Mouse (Mus musculus): ENCODE measurements around the gene Cbfb. TPM values are rescaled to one million over a fixed set of nuclear protein-coding genes. Genes with fewer than 3 reads are reported as not detected.

Cbfb gene
- polyA plus RNA-seq, 1 experiment from 2014 or later, result 51.8 TPM

- WGBS, result 75% methylated on average over 1 of the region's 1 CpGs
- Histone ChIP-seq H3K4me1 (no peaks in the 10 kb centered on the region), H3K27ac (no peak overlapping the region)
These were observed 62.9 kb downstream of the Cbfb start for GRCm38 (mm10) chr8:105233126-105233935.

GRCm38 (mm10) chr8:105235206-105235605 lies 64.7 kb downstream of the Cbfb start:
- Histone ChIP-seq H3K36me3 (replicated peaks) (peaks cover 48% of the 10 kb centered on the region), H3K4me1 (no peaks in the 10 kb centered on the region), H3K9me3 (no peaks in the 10 kb centered on the region), H3K27me3 (ENCODE audit: poor library complexity, severe bottlenecking) (no peaks in the 10 kb centered on the region), H3K4me3 (no peak overlapping the region), H3K27ac (no peak overlapping the region)
- DNase-seq (ENCODE audit: extremely low spot score, low spot score), result no peak
- 84% methylated on average over 1 of the region's 1 CpGs for WGBS

More at GRCm38 (mm10) chr8:105233126-105233935, 62.9 kb downstream of the Cbfb start:
- no peaks in the 10 kb centered on the region for H3K9me3 ChIP-seq
- no peak for DNase-seq (ENCODE audit: extremely low spot score, low spot score)
- no peak overlapping the region for H3K4me3 ChIP-seq
- peaks cover 29% of the 10 kb centered on the region for H3K36me3 ChIP-seq (replicated peaks)
- H3K27me3 ChIP-seq (ENCODE audit: poor library complexity, severe bottlenecking), result no peaks in the 10 kb centered on the region

GRCm38 (mm10) chr8:105237442-105238142 lies 67.1 kb downstream of the Cbfb start:
- Histone ChIP-seq H3K27me3 (ENCODE audit: poor library complexity, severe bottlenecking) (no peaks in the 10 kb centered on the region), H3K4me3 (no peak overlapping the region), H3K4me1 (no peaks in the 10 kb centered on the region), H3K9me3 (no peaks in the 10 kb centered on the region), H3K27ac (no peak overlapping the region), H3K36me3 (replicated peaks) (peaks cover 66% of the 10 kb centered on the region)
- 92% methylated on average over 14 of the region's 14 CpGs for WGBS
- DNase-seq (ENCODE audit: extremely low spot score, low spot score), result no peak

DNA sequence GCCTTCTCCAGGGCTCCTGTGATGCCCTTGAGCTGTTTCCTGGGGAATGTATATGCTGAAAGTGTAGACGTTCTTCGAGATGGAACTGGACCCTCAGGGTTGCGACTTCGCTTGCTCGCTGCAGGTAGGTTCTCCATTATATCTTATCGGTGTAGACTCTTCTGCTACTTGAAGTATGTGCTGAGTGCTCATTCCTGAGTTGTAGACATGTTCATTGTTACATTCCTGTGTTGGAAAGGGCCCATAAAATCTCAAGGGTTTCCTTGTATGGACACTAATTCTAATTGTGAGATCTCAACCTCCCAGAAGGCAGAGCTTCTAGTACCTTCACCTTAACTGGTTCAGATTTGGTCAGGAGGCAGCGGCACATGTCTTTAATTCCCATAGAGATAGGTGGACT lies 70.5 kb downstream of the Cbfb start:
- Histone ChIP-seq H3K27me3 (ENCODE audit: poor library complexity, severe bottlenecking) (no peaks in the 10 kb centered on the region), H3K36me3 (replicated peaks) (peaks cover 62% of the 10 kb centered on the region), H3K4me1 (no peaks in the 10 kb centered on the region), H3K27ac (no peak overlapping the region), H3K4me3 (no peak overlapping the region), H3K9me3 (no peaks in the 10 kb centered on the region)
- 97% methylated on average over 7 of the region's 7 CpGs for WGBS
- DNase-seq (ENCODE audit: extremely low spot score, low spot score), result no peak

DNA sequence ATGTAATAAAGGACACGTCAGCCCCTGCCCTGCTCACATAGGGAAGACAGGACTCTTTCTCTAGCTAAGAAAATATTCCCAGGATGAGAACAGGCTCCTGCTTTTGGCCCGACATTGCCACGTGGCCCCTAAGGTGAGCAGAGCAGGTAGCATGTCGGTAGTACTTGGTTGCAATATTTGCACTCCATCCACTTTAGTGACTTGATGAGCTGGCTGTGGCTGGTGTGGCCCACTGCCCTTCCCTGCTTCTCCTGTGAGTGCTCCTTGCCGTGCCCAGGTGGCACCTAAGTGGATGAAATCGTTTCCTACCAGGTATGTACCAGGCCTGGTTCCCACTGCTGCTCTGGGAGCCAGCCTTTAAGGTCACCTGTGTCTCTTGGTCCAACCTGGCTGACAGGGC lies 81.5 kb downstream of the Cbfb start:
- Histone ChIP-seq H3K36me3 (replicated peaks) (peaks cover 65% of the 10 kb centered on the region), H3K4me3 (no peak overlapping the region), H3K9me3 (no peaks in the 10 kb centered on the region), H3K4me1 (peaks cover 21% of the 10 kb centered on the region), H3K27me3 (ENCODE audit: poor library complexity, severe bottlenecking) (peaks cover 33% of the 10 kb centered on the region), H3K27ac (no peak overlapping the region)
- WGBS, result 93% methylated on average over 6 of the region's 6 CpGs
- DNase-seq (ENCODE audit: extremely low spot score, low spot score), result no peak

GRCm38 (mm10) chr8:105252680-105253537 lies 82.4 kb downstream of the Cbfb start:
- Histone ChIP-seq H3K27ac (no peak overlapping the region), H3K9me3 (no peaks in the 10 kb centered on the region), H3K4me3 (no peak overlapping the region), H3K36me3 (replicated peaks) (peaks cover 55% of the 10 kb centered on the region), H3K4me1 (peaks cover 21% of the 10 kb centered on the region), H3K27me3 (ENCODE audit: poor library complexity, severe bottlenecking) (peaks cover 42% of the 10 kb centered on the region)
- 90% methylated on average over 10 of the region's 10 CpGs for WGBS
- no peak for DNase-seq (ENCODE audit: extremely low spot score, low spot score)

GRCm38 (mm10) chr8:105253766-105254151 lies 83.3 kb downstream of the Cbfb start:
- Histone ChIP-seq H3K4me1 (peaks cover 25% of the 10 kb centered on the region), H3K36me3 (replicated peaks) (peaks cover 46% of the 10 kb centered on the region), H3K9me3 (no peaks in the 10 kb centered on the region), H3K27ac (peak overlapping the region; percentile 82; the same call in 1 of the 2 replicates), H3K4me3 (peak overlapping the region; percentile 73), H3K27me3 (ENCODE audit: poor library complexity, severe bottlenecking) (peaks cover 51% of the 10 kb centered on the region)
- 35% methylated on average over 20 of the region's 20 CpGs for WGBS
- no peak for DNase-seq (ENCODE audit: extremely low spot score, low spot score)

- H3K27ac ChIP-seq, result peak overlapping the region; percentile 82
- under 1% methylated on average over 74 of the region's 74 CpGs for WGBS
- H3K4me3 ChIP-seq, result peak overlapping the region; percentile 73
- H3K27me3 ChIP-seq (ENCODE audit: poor library complexity, severe bottlenecking), result peaks cover 57% of the 10 kb centered on the region
- peaks cover 40% of the 10 kb centered on the region for H3K36me3 ChIP-seq (replicated peaks)
- DNase-seq (ENCODE audit: extremely low spot score, low spot score), result peak; percentile 87
- H3K4me1 ChIP-seq, result peaks cover 31% of the 10 kb centered on the region
- H3K9me3 ChIP-seq, result no peaks in the 10 kb centered on the region
These were observed 83.9 kb downstream of the Cbfb start for GRCm38 (mm10) chr8:105254152-105254965.

- Histone ChIP-seq H3K27me3 (ENCODE audit: poor library complexity, severe bottlenecking) (peaks cover 63% of the 10 kb centered on the region), H3K27ac (peak within 1 kb of the TSS; percentile 82)
These were observed 84.5 kb downstream of the Cbfb start, which contains the start of gene B3gnt9 for GRCm38 (mm10) chr8:105254966-105255350. B3gnt9 (minus strand) TSS chr8:105255153.

DNA sequence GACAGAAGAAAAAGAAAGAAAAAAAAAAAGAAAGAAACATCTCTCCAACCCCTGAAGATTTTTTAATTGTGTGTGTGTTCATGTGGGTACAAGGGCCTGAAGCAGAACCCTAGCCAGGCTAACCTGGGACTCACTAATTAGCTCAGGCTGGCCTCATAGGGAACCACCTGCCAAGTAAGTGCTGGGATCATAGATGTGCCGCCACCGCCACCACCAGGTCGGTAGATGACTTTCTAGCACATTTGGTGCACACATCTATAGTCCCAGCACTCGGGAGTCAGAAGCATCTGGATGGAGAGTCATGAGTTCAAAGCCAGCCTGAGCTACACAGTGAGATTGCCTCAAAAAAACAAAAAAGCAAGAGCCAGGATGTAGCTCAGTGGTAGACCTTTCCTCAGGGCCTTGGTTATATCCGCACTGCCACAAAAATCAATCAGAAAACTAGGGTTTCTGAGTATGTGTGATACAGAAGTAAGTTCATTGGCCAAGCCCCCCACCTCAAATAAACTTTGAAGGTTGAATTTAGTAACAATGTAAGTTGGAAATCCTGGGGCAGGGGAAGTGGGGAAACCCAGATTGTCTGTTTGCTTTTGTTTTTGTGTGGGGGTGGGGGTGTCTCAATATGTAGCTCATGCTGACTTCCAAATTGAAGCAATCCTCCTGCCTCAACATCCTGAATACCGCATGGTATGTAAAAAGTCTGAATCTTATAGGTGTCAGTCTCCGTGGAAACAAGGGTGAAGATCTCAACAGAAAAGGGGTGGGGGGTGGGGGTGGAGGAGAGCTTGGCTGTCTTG lies 87.0 kb downstream of the Cbfb start:
- no peak overlapping the region for H3K27ac ChIP-seq
- peaks cover 6% of the 10 kb centered on the region; the same call in 1 of the 2 replicates for H3K9me3 ChIP-seq
- 69% methylated on average over 7 of the region's 7 CpGs for WGBS
- peaks cover 9% of the 10 kb centered on the region for H3K36me3 ChIP-seq (replicated peaks)
- H3K27me3 ChIP-seq (ENCODE audit: poor library complexity, severe bottlenecking), result peaks cover 88% of the 10 kb centered on the region
- no peak overlapping the region for H3K4me3 ChIP-seq
- H3K4me1 ChIP-seq, result peaks cover 37% of the 10 kb centered on the region
- DNase-seq (ENCODE audit: extremely low spot score, low spot score), result no peak

More at GRCm38 (mm10) chr8:105254966-105255350, 84.5 kb downstream of the Cbfb start, which contains the start of gene B3gnt9:
- Histone ChIP-seq H3K9me3 (no peaks in the 10 kb centered on the region), H3K36me3 (replicated peaks) (peaks cover 34% of the 10 kb centered on the region), H3K4me1 (peaks cover 36% of the 10 kb centered on the region), H3K4me3 (peak within 1 kb of the TSS; percentile 73)
- DNase-seq (ENCODE audit: extremely low spot score, low spot score), result no peak
- WGBS, result under 1% methylated on average over 14 of the region's 14 CpGs

Measured in forebrain, embryonic 10.5 days (tissue).